Mouse (Mus musculus) fat pad, adult 2 months (tissue): ENCODE measurements around the gene Olfr1357.

ENCODE experiments used
- DNase-seq: peaks from one replicate; pipeline ENCODE4 v3.0.0-alpha.2; 2011; ENCODE audit warnings: low read depth, low spot score; ENCODE audit errors: extremely low read depth

Gene Olfr1357

DNA sequence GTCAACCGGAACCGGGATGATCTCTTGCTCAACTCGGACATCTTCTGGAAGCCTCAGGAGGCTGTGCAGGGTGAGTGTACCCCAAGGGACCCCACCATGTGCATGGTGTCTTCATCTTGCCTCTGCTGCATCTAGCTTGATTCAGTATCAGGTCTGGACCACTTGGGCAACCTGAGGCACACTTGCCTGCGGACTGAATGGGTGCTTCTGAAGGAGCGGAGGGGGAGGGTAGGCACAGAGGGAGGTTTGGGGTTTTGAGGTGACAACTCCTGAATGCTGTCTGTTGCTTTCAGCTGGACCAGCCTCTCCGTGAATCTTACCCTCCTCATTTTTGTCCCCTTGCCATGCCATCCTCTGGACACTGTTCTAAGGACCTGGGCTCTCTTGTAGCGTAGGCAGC, 36.8 kb downstream of the Olfr1357 start:
- DNase-seq: no peak

DNA sequence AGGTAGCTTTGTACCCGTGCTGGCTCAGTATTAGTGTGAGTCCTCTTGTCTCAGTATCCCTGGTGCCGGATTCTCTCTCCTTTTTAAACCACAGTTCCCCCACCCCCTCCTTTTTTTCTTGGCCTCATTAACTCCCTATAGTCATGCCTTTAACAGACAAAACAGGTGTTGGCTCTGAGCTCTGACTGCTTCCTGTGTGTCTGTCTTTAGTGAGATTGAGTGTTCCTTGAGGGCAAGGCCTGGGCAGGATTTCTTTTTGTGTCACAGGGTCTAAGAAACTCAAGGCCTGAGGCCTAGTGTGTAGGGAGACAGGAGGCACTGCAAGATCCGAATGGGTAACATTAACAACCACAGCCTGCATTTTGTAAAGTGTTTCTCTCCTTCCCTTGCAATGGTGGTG, 39.7 kb downstream of the Olfr1357 start:
- no peak for DNase-seq

DNA sequence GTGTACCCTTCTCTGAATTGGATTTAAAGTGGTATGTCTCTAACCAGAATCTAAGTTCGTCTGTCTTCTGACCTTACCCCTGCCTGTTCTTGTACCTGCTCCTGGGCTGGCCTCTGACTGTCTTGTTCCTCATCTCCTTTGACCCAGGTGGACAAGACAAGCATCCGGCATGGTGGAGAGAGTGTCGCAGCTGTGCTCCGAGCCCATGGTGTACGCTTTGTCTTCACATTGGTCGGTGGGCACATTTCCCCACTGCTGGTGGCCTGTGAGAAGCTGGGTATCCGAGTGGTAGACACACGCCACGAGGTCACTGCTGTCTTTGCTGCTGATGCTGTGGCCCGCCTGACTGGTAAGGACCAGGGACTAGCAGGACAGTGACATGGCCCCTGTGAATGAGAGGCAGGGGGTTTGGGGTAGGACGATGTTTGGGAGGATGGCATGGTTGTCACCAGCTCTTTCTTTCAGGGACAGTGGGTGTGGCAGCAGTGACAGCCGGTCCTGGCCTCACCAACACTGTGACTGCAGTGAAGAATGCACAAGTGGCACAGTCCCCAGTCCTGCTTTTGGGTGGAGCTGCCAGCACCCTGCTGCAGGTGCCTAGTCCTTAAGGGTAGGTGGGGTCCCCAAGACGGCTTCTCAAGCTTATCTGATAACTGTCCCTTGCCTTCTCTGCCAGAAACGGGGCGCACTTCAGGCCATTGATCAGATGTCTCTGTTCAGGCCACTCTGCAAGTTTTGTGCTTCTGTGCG, 41.3 kb downstream of the Olfr1357 start:
- no peak for DNase-seq

DNA sequence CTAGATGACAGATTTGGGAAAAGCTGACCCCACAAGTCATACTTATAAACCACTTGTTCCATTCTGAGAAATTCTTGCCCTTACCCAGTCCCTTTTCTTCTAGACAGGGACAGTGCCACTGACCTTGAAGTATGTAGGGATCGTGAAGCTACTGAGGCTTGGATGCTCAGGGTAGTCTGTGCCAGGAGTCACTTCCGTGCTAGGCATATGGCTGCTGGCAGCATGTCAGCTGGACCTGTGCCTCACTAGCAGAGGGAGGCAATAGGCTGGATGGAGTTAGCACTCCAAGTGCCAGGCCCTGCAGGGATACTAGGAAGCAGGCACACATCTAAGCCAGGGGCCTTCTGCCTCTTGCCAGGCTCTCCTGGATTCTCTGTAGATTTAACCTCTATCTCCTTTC, 42.2 kb downstream of the Olfr1357 start:
- no peak for DNase-seq

DNA sequence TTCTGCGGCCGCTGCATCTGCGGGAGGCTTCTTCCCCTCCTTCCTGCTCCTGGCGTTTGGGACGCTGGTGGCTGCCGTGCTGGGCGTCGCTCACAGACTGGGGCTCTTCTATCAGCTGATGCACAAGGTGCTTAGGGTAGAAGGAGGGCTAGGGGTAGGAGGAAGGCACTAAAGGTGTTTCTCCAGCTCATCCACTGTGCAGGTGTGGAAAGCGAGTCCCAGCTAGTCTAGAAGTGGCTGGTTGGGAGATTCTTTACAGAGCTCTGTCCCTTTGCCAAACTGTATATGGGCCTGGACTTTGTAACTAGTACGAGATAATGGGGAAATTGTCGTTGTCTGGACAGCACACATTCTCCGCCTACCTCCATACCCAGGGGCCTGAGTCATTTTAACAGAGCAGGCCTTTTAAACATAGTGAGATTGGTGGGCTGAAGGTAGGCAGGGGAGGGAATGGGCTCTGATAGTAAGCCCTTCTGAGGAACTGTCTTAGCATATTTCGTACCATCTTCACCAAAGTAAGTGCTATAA, 42.7 kb downstream of the Olfr1357 start:
- no peak for DNase-seq

DNA sequence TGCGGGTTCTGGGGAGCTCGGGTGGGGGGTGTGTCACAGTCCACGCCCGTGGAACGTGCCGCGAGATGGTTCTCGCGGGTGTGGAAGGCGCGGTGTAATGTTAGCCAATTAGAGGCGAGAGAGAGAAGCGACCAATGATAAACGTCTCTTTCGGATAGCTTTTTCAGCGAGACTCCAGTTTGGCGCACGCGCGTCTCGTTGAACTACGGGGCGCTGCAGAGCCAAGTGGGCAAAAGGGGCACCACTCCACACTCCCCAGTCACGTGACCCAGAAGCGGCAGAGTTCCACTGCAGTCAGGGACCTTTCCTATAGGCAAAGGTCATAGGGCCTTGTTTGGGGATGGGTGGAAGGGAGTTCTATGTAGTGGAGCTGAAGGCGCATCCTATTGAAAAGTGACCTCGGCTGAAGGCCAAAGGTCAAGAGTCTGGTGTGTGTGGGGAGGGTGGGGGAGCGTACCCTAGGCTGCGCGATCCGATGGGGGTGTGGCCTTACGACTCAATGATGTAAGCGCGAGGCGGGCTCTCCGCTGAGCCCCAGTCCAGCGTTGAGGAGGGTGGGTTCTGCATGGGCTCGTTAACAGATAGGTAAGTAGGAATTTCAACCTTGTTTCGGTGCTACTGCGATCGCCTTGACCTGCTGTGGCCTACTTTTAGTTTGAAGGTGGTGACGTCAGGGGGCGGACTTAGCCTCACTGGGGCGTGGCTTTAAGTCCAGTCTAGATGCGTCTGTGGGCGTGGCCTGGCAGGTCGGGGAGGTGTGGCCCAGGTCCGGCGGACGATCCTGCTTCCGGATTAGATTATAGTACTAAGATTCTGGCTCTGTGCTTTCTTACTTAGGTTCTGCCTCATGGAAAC, 43.4 kb downstream of the Olfr1357 start, which contains the start of gene Ilvbl:
TSS of gene Ilvbl (plus strand) at position 97 of the 855 bp plus-strand sequence.
- DNase-seq: no peak

DNA sequence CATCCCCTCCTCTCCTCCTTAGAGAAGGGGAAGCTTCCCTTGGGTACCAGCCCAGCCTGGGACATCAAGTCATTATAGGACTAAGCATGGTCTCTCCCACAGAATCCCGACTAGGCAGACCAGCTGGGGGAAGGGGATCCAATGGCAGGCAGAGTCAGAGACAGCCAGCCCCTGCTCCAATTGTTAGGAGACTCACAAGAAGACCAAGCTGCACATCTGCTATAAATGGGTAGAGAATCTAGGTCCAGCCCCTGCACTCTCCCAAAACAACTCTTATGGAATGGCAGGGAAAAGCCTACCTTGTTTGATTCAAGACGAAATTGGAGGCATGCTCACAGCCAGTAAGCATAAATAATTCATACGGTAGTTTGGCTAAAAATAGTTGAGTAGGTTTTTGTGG, 44.6 kb downstream of the Olfr1357 start:
- DNase-seq: no peak

DNA sequence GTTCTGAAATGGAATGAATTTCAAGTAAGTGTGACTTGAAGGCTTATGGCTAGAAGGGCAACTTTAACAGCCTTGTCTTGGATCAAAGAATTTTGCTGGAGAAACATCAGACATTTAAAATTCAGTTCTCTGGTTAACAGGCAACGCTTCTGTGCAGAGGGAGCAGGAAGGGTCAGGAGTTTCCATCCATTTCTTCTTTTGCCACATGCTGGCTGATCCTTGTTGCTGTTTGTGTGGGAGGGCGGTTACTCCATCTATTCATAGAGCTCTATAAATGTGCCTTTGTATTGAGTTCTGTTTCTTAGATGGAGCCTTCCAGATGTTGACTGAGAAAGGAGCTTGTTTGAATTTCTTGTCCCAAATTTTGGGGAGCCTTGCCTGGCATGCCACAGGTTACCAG, 47.0 kb downstream of the Olfr1357 start:
- DNase-seq: no peak

DNA sequence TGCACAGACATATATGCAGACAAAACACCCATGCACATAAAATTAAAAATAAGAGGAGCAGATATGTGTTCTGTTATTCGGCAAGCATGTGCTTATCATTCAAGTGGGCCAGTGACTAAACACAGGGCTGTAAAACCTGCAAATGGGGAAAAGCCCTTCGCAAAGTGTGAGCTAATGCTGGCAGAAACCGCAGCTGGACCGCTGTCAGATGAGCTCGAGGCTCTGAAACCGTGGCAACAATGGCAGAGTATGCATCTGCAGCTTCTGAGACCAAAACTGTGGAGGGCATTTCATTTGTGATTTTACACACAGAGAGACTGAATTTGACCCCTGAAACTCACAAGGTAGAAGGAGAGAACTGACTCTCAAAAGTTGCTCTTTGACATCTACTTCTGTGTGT, 47.5 kb downstream of the Olfr1357 start:
- no peak for DNase-seq

DNA sequence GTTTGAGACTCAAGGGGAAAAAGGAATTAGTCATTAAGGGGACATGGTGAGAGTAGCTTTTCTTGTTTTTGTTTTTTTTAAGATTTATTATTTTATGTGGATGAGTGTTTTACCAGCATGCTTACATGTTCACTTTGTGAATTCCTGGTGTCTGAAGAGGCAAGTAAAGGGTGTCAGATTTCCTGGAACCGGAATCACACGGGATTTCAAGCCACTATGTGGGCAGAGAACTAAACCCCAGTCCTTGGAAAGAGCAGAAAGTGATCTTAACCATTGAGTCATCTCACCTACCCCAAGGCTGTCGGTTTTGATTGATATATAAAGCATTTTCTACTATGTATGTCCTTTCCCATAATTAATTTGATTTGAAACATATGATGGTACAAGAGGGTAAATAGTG, 48.2 kb downstream of the Olfr1357 start:
- no peak for DNase-seq

DNA sequence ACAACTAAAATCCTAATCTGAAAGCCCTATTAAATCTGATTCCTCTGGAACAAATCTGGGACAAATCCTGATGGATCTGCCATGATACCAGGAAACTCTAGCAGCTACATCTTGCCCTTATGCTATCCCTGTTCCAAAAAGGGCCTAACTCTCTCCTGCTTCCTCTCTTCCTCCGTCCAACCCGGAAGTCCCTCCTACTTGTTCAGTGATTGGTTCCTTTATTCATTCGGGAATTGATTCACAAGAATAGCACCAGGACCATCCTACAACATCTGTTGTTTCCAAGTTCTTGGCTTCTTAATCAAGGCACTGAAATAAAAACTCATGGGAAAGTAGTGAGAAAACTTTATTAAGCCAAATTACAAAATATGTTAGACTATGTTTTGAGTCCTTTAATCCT, 48.7 kb downstream of the Olfr1357 start:
- no peak for DNase-seq

DNA sequence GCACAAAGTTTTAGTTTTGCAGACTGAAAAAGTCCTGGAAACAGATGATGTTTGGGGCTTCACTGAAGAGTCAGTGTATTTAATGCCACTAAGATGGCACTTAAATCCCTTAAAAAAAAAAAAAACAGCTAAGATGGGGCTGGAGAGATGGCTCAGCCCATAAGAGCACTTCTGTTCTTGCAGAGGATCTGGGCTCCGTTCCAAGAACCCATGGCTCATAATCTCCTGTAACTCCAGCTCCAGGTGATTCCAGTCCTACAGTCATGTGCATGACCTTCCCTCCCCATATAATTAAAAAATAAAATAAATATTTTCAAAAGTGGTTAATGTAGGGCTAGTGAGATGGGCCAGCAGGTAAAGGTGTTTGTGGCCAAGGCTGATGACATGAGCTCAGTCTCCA, 52.8 kb downstream of the Olfr1357 start:
- DNase-seq: no peak
